Mouse (Mus musculus) midbrain, postnatal 0 days (tissue): ENCODE results near the gene Dhcr24. TPM values are rescaled to one million over a fixed set of nuclear protein-coding genes. Genes with fewer than 3 reads are reported as not detected.
A peak's percentile ranks its signal among the peaks of the same experiment; 100 is the strongest.

Experiments
- ATAC-seq: fragments of 200-750 bp; cut with Nextera tagmentation; 2 replicates; pipeline ENCODE4 v1.8.0; 2017; ENCODE audit warnings: moderate number of reproducible peaks, mild to moderate bottlenecking, moderate TSS enrichment, moderate library complexity; ENCODE audit not compliant: low FRiP score
- DNase-seq: peaks from one replicate; pipeline ENCODE4 v3.0.0-alpha.2; 2015; ENCODE audit warnings: low spot score
- H3K27ac ChIP-seq: fragments of 300-500 bp; sonication (generic); 2 replicates; pipeline ENCODE4 v1.5.1; 2014; ENCODE audit warnings: low read depth, mild to moderate bottlenecking, low read length, mixed read lengths
- H3K27me3 ChIP-seq: fragments of 300-500 bp; sonication (generic); 2 replicates; pipeline ENCODE4 v1.6.1; 2014; ENCODE audit warnings: low read length, control low read depth, mixed read lengths; ENCODE audit not compliant: insufficient read depth
- H3K36me3 ChIP-seq: fragments of 300-500 bp; sonication (generic); 2 replicates; pipeline ENCODE4 v1.6.1; 2014; ENCODE audit warnings: low read length, control low read depth, mixed read lengths; ENCODE audit not compliant: insufficient read depth
- H3K4me1 ChIP-seq: fragments of 300-500 bp; sonication (generic); 2 replicates; pipeline ENCODE4 v1.6.1; 2014; ENCODE audit warnings: mild to moderate bottlenecking, control low read depth, antibody characterized with exemption, low read length, mixed read lengths; ENCODE audit not compliant: insufficient read depth
- H3K4me2 ChIP-seq: fragments of 300-500 bp; sonication (generic); 2 replicates; pipeline ENCODE4 v1.6.1; 2014; ENCODE audit warnings: low read depth, mild to moderate bottlenecking, low read length, mixed read lengths; ENCODE audit not compliant: poor library complexity, severe bottlenecking
- H3K4me3 ChIP-seq: fragments of 300-500 bp; sonication (generic); 2 replicates; pipeline ENCODE4 v1.5.1; 2014; ENCODE audit warnings: low read depth, mild to moderate bottlenecking, low read length, moderate library complexity
- H3K9ac ChIP-seq: fragments of 300-500 bp; sonication (generic); replicated peaks from 2 replicates; pipeline ENCODE4 v1.6.1; 2014; ENCODE audit warnings: mild to moderate bottlenecking, low read length, moderate library complexity, mixed read lengths; ENCODE audit not compliant: poor library complexity, severe bottlenecking
- H3K9me3 ChIP-seq: fragments of 300-500 bp; sonication (generic); 2 replicates; pipeline ENCODE4 v1.6.1; 2016; ENCODE audit warnings: low read length, control low read depth
- CTCF ChIP-seq: IDR thresholded peaks from 2 replicates; pipeline ENCODE4 v1.5.1; 2016; ENCODE audit warnings: antibody characterized with exemption, mild to moderate bottlenecking
- WGBS: fragments of 180-500 bp; shearing (Covaris S2); extraction: QIAGEN DNeasy Blood & Tissue Kit; methylation state at CpG from one replicate; pipeline ENCODE4 v1.1.7; 2014; 5-methylcytosine and 5-hydroxymethylcytosine counted together
- polyA plus RNA-seq: library from polyadenylated mRNA; unstranded; fragments of >200 nt; fragmentation: Nextera tagmentation; extraction: Ambion mirVana; gene quantifications from 2 replicates; pipeline ENCODE4 v1.2.1, GENCODE M21; 2015
- total RNA-seq: library from RNA; depleted of rRNA; stranded (reverse); fragments of >200 nt; gene quantifications from 2 replicates; pipeline ENCODE4 v1.2.3, GENCODE M21; 2014

The Dhcr24 gene
- total and polyA plus RNA-seq, 2 experiments from 2014 or later = 8.1 to 139 TPM

GRCm38 (mm10) chr4:106622712-106623111 is 61.9 kb downstream of the Dhcr24 start:
- Histone ChIP-seq H3K4me3 (0 out of 2 replicates have a peak overlapping the region, but pooled peaks have one; percentile 3), H3K4me1 (peaks cover 3% of the 10 kb centered on the region; the same call in 1 of the 2 replicates), H3K9ac (peak overlapping the region; percentile 24; the same call in 1 of the 2 replicates), H3K27ac (no peak overlapping the region), H3K27me3 (peaks cover 9% of the 10 kb centered on the region), H3K36me3 (no peaks in the 10 kb centered on the region), H3K9me3 (no peaks in the 10 kb centered on the region), H3K4me2 (peak overlapping the region; percentile 13; the same call in 1 of the 2 replicates)
- DNase-seq = no peak
- ATAC-seq = no peak
- TF ChIP-seq CTCF = no peak
- 41% methylated on average over 28 of the region's 28 CpGs for WGBS

DNA sequence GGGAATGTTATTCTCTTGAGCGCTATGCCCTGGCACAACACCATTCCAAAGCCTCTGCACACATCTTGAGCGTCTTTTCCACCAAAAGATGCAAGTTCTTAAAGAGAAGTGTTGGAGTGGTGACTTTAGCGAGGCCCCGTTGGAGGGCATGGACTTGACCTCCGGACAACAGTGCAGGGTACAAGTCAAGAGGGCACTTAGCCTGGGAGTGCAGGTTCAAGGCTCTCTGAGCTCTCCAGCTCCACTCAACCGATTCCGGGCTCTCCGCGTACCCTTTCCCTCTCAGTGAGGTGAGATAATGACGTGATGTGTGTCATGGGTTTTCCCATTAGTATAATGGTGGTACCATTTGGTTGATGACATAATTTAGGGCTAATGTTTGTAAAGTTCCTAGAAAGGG is 63.4 kb downstream of the Dhcr24 start:
- WGBS = 89% methylated on average over 10 of the region's 10 CpGs
- no peaks in the 10 kb centered on the region for H3K36me3 ChIP-seq

DNA sequence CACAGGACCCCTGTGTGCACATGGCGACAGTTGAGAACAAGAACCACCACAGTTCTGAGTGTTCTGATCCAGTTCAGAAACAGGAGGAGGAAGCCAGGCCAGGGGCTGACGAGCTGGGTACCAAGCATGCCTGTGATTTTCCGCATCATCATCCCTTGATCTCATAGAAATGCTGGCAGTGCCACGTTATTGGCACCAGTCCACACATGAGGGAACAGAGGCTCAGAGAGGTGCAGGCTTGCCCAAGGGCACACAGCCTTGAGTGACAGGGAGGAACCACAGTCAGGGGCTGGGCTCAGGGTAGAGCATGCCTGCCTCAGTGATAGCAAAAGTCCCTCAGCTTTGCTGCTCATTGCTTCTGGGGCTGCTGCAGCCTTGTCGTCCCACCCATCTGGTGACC is 67.0 kb downstream of the Dhcr24 start:
- DNase-seq = no peak
- H3K9me3 ChIP-seq = no peaks in the 10 kb centered on the region
- no peak for TF ChIP-seq CTCF
- H3K4me3 ChIP-seq = no peak overlapping the region
- no peaks in the 10 kb centered on the region for H3K36me3 ChIP-seq
- no peak overlapping the region for H3K9ac ChIP-seq
- H3K27me3 ChIP-seq = peaks cover 3% of the 10 kb centered on the region; the same call in 1 of the 2 replicates
- no peak overlapping the region for H3K27ac ChIP-seq
- H3K4me2 ChIP-seq = no peak overlapping the region
- WGBS = 69% methylated on average over 5 of the region's 5 CpGs
- H3K4me1 ChIP-seq = peaks cover 17% of the 10 kb centered on the region
- ATAC-seq = no peak

More for the DNA sequence above, 63.4 kb downstream of the Dhcr24 start:
- Histone ChIP-seq H3K4me3 (no peak overlapping the region), H3K9me3 (no peaks in the 10 kb centered on the region), H3K27ac (no peak overlapping the region), H3K9ac (no peak overlapping the region), H3K4me1 (peaks cover 3% of the 10 kb centered on the region; the same call in 1 of the 2 replicates), H3K4me2 (no peak overlapping the region), H3K27me3 (peaks cover 9% of the 10 kb centered on the region)
- no peak for TF ChIP-seq CTCF
- ATAC-seq = no peak
- no peak for DNase-seq

- no peak for TF ChIP-seq CTCF
- 65% methylated on average over 9 of the region's 9 CpGs for WGBS
- no peak for DNase-seq
- H3K4me1 ChIP-seq = peaks cover 26% of the 10 kb centered on the region
- no peak overlapping the region for H3K4me2 ChIP-seq
- no peak for ATAC-seq
- H3K27me3 ChIP-seq = 0 out of 2 replicates have a peak, but pooled peaks cover 2% of the 10 kb centered on the region
- H3K9me3 ChIP-seq = no peaks in the 10 kb centered on the region
- no peaks in the 10 kb centered on the region for H3K36me3 ChIP-seq
- H3K4me3 ChIP-seq = no peak overlapping the region
- no peak overlapping the region for H3K27ac ChIP-seq
- H3K9ac ChIP-seq = no peak overlapping the region
Measured at GRCm38 (mm10) chr4:106628650-106629360, 68.0 kb downstream of the Dhcr24 start.

GRCm38 (mm10) chr4:106629374-106629773 is 68.5 kb downstream of the Dhcr24 start:
- Histone ChIP-seq H3K36me3 (no peaks in the 10 kb centered on the region), H3K9ac (no peak overlapping the region), H3K4me3 (no peak overlapping the region), H3K4me1 (peaks cover 30% of the 10 kb centered on the region), H3K4me2 (no peak overlapping the region), H3K27ac (no peak overlapping the region), H3K9me3 (no peaks in the 10 kb centered on the region), H3K27me3 (no peaks in the 10 kb centered on the region)
- no peak for TF ChIP-seq CTCF
- no peak for DNase-seq
- 78% methylated on average over 5 of the region's 5 CpGs for WGBS
- ATAC-seq = no peak
